Mouse (Mus musculus) 3134 (cell line): ENCODE results near the gene Ednra.

Source experiments
- DNase-seq: peaks from one replicate; pipeline ENCODE4 v3.0.0-alpha.2; 2011; ENCODE audit warnings: low spot score; ENCODE audit not compliant: insufficient read length; ENCODE audit errors: extremely low read depth

The Ednra gene

DNA sequence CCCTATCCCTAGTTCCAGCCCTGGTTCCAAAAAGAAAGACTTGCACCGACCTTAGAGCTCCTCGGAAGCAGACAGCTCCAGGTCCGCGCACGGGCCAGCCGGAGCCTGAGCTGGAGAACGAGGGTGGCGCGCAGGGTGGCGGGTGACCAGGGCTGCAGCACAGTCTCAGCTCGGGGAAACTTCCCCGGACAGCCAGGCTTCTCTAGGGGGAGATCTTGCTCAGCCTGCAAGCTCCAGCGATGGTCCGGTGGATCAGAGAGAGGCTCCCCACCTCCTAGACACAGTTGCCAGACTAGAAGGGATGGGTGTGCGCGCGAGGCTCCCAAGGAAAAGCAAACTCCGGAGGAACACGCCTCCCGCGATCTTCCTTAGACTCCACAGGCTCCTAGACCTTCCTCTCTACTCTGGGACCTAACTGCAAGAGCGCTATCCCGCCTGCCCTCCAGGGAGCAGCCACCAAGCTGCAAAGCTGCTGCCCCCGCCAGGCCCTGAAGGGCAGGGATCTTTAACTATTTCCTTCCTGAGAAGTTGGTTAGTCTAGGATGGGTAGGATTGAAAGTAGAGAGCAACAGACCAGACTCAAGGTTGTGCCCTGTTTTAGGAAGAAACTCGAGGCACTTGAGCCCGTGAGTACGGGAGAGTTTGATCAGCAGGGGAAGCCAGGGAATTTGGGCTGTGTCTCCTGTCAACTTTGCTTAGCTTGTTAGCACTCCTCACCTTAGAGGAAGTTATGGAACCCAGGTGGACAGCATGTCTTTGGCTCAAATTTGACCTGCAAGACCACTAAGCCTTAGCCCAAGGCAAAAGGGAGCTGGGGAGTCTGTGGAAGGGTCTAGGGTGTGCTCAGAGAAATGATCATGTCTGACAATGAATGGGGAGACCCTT, at the start of gene Ednra:
Gene Ednra (minus strand): TSS at position 419 of the 885 bp plus-strand sequence.
- peak; percentile 7 for DNase-seq

DNA sequence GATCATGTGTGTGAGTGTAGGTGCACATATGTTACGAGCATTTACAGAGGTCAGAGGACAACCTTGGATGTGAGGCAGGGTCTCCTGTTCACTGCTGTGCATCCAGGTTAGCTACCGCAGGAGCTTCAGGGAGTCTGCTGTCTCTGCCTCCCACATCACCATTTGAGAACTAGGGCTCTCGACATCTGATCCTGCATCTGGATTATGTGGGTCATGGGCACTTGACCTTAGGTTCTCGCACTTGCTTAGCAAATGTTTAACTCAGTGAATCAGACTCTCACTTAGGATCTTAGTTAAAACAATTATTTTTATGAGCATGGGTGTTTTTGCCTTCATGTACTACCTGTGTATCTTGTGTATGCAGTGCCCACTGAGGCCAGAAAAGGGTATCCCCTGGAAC, 49.6 kb upstream of the Ednra start:
- DNase-seq, result no peak

GRCm38 (mm10) chr8:77773256-77773655, 49.0 kb upstream of the Ednra start:
- DNase-seq, result no peak

DNA sequence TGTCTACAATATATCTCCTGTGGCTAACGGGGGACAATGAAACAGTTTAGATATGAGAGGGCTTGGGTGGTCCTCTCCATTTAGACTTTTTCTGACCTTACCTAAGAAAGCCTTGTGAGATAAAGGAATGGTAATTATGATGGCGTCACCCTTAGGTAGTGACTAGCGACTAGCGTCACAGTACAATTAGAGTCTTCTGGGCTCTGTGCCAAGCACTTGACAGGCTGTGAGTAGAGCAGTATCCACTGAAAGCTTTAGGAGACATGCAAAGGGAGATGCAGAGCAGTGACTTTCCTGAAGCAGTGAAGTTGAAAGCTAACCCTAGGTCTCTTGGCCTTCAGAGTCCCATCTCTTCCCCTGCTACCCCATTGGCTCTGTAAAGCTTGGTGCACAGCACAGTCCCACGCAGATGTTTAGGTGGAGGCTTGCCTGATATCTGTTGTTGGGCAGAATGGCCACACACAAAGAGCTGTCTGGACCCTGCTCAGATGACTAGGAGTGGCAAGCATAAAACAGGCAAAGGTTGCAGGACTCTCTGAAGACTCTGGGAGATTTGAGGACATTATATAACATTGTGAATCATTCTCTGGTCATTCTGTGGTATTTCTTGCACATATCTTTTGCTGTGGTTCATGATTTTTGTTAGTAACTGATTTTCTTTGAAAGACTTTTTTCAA, 48.1 kb upstream of the Ednra start:
- DNase-seq, result no peak

DNA sequence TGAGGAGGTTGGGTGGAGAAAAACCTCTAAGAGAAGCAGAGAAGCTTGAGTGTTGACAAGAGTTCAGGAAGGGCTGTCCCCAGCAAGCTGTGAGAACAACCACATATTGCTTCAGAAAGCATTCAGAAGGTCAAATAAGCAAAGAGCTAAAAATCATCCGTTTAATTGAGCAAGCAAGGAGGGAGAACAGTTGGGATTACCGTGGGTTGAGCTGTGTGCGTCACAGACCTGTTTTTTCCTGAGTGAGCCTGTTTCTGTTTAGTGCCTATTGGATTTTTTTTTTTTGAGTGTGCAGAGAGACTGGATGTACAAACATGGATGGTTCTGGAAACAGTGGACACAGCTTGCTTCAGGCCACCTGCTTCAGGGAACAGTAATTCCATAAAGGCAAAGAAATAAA, 46.7 kb upstream of the Ednra start:
- DNase-seq, result no peak

GRCm38 (mm10) chr8:77768916-77769315, 44.7 kb upstream of the Ednra start:
- DNase-seq, result no peak

GRCm38 (mm10) chr8:77764253-77764652, 40.0 kb upstream of the Ednra start:
- DNase-seq, result no peak

DNA sequence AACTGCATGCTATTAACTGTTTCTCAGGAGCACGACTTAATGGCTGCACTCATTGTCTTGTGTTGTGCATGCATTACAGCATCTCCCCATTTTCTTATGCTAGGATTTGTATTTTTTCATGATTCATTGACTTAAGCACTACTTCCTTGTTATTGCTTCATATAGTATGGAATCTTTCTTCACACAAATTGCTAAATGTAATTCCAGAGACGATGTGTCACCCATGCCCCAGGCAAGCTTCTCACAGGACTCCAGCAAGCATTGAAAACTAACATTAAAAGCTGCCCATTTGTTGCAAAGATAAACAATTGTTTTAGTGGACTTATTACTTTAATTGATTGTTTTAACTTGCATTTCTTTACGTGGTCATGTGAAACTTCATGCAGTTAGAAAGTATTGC, 38.7 kb upstream of the Ednra start:
- peak; percentile 37 for DNase-seq

DNA sequence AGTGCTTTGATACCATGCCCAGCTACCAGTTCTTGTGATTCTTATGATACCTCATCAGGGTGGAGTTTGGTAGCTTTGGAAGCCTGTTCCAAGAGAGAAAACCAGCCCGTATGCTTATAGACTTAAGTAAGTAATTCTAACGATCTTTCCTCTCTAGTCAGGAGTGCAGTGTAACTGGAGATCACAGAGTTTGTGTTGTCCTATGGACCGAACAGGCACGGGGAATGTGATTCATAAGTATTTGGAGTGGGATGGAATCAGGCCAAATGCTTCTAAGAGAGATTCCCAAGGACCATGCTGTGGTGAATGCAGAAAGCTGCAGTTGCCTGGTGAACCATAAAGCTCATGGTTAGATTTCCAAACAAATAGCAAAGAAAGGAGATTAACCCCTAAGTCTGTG, 31.2 kb upstream of the Ednra start:
- no peak for DNase-seq

- no peak for DNase-seq
These were observed 29.5 kb upstream of the Ednra start for GRCm38 (mm10) chr8:77753796-77754195.

- DNase-seq, result no peak
These were observed 27.8 kb upstream of the Ednra start for GRCm38 (mm10) chr8:77752041-77752440.

DNA sequence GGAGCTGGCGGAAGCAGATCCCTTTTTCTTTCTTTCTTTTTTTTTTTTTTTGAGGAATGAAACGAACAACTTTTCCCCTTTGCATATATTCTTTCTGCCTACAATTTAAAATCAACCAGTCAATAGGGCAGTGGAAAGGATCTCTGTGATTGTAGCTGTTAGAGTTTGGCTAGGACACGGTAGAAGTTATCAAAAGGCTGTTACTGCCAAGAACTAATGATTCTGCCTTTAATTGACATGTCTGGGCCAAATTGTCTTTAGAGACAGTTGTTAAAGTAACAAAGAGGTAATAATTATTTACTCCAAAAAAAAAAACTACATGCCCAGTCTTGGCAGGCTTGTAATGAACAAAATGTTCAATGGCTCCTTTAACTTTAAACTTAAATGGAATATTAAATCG, 26.1 kb upstream of the Ednra start:
- no peak for DNase-seq

DNA sequence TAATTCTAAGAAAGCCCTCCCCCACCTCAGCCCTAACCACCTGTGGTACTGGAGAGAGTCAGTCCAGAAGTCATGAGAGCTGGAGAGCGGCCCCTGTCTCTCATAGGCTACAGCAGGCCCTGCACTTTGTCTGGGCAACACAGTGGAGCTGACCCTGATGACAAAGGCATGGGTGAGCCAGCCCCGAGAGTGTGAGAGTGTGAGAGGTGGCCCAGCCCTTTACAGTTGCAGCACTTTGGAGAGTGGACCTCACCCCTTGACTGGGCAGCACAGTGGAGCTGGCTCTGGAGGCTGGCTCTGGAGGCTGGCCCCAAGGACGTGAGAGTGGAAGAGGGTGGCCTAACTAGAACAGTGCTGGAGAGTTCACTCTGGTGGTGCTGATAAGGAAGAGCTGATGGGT, 20.2 kb upstream of the Ednra start:
- no peak for DNase-seq

DNA sequence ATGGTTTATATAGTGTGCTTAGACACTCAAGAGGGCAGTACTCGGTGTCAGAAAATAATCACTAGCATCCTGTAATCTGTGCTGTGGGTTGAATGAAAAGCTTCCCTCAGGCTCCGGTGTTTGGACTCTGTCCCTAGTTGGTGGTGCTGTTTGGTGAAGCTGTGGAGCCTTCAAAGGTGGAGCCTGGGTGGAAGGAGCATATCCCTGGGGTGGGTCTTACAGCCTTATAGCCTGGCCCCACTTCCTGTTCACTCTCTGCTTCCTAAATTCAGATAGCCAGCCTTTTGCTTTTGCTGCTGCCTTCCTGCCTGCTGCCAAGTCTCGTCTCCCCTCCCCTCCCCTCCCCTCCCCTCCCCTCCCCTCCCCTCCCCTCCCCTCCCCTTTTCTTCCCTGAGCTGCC, 18.1 kb upstream of the Ednra start:
- DNase-seq, result no peak

DNA sequence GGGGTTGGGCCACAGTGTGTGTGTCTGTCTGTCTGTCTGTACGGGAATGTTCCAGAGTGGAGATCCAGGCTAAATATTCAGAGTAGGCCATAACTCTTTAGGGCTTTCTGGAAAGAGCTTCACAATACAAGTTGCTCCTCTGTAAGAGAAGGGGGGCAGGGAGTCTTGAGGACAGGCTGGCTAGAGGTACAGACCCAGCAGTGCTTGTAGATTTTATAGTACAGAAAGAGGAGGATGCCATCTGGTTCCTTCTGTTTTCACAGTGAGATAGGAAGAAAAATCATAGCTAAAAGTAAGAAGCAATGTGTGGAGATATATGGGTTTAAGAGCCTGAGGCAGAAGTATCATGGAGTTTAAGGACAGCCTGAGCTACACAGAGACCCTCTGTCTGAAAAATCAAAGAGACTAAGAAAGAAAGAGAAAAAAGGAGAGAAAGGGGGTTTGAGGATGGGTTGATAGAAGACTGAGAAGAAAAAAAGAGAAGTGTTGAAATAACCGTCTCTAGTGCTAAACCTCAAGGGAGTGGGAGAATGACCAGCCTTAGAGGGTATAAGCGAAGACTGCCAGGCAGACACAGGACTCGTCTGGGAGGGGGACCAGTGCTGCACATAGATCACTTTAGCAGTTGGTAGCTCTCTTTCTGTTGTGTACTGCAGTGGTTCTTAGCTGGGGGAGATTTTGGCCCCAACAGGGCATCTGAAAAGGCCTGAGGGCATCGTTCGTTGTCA, 16.9 kb upstream of the Ednra start:
- no peak for DNase-seq

DNA sequence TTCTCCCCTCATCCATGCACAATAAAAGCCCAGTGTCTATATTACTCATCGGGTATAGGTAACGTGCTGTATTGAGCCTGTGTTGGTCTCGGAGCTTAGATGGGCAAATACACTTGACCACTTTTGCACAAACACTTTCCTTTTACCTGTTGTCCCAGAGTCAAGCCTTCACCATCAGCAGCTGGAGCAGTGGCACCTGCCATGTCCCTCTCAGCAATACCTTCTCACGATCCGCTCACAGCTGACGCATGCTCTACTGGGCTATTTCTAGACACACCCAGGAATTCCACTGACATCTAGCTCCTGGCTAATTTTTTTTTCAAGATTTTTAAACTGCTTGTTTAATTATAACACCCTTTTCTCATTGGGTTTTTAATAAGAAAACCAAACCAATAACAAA, 14.2 kb upstream of the Ednra start:
- no peak for DNase-seq

DNA sequence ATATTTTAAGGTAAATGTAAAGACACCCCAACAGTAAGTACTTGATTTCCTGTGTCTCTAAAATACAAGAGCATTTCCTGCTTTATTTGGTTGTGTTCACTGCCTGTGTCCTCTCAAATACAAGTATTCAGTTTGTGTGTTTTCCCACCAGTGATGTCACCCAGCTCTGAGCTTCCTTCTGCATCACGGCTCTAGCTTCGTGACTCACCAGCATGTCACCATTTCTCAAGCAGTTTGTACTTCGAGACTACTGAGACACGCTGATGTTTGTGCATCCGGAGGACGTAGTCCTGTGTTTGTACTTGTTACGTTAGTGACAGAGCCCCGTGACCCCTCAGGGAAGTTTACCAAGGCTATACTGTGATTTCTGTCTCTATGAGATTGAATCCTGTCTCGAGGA, 13.1 kb upstream of the Ednra start:
- DNase-seq, result peak; percentile 19

- no peak for DNase-seq
These were observed 9.5 kb upstream of the Ednra start for GRCm38 (mm10) chr8:77733792-77734191.

- no peak for DNase-seq
These were observed 8.7 kb upstream of the Ednra start for GRCm38 (mm10) chr8:77732964-77733363.

DNA sequence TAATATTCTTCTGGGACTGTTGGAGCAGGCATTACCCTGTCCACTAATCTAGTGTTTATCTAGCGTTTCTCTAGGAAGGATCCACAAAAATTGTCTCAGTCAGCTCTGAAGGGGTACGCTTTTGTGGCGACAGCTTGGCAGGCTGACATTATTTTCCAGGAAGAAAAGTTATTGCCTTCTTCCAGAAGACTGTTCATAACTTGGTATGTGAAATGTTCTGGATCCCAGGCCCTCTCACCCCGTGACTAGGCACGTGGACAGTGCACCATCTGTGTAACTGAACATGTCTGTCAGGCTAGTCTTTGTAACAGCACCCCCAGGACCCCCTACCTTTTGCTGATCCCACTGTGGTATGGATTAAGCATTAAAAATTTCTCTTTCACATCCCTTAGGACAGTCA, 1.1 kb upstream of the Ednra start:
- no peak for DNase-seq

DNA sequence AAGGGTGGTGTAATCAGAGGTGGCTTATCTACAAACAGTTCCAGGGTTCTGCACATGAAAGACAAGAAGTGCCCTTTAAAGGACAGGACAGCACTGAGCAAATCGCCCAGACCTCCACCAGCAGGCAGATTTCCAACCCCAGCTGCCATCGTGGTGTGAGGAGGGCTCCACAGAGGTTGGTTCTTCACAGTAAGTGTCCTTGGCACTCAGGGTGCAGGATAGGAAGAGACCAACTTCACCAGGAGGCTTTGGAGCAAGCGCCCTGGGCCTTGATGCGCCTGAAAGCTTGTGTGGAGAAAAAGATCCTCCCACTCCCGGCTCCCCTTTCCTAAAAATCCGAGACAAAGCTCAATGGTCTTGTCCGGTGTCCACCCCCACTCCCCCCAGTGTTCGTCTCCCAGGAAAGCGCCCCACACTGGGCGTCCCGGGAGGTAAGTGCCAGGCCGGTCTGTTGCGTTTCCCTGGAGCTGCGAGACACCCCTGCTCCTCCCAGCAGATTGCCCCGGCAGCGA, 674 bp downstream of the Ednra start:
- peak; percentile 2 for DNase-seq
